Mouse (Mus musculus) ovary, postnatal 36 days (tissue): ENCODE data around the gene Tldc2.

ENCODE experiments used
- DNase-seq: peaks from one replicate; pipeline ENCODE4 v3.0.0; 2022; ENCODE audit warnings: low spot score, mixed read lengths

Tldc2 gene

GRCm38 (mm10) chr2:157078059-157078792 is 8.6 kb upstream of the Tldc2 start:
- no peak for DNase-seq

DNA sequence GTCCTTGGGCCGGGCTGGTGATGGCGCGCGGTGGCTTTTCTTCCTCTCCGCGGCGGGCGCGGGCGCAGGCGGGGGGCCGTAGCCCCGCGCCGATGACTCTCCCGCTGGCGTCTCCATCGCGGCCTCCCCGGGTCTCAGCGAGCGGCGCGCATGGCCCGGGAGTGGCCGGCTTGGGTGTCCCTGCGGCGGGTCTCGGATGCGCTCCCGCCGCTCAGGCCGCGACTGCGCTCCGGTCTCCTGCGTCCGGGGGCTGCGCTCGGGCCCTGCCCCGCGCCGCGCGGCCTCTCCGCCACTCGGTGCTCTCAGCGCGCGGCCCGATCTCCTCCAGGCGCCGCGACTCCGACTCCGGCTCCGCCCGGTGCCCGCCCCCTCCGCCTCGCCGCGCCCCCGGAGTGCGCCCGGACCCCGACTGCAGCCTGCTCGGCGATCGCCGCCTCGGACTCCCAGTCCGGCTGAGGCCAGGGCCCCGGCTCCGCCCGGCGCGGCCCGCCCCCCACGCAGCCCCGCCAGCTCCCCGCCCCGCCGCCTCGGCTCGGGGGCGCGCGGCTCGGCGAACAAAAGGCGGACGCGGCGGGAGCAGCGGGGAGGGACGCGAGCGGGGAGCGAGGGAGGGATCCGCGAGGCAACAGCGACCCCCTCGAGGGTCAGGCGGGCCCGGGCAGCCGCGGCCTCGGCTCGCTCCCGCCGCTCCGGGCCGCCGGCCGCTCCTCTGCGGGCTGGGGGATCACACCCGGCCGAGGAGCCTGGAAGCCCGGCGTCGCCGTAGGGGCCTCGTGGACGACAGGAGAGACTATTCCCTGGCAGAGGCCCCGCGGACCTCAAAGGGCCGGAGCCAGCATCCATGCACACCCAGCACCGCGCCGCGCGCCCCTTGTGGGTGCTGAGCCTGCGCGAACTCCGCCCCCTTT is 7.8 kb upstream of the Tldc2 start, which contains the start of gene Soga1:
Soga1 (minus strand) TSS at position 462 of the 908 bp plus-strand sequence.
- peak; percentile 92 for DNase-seq

DNA sequence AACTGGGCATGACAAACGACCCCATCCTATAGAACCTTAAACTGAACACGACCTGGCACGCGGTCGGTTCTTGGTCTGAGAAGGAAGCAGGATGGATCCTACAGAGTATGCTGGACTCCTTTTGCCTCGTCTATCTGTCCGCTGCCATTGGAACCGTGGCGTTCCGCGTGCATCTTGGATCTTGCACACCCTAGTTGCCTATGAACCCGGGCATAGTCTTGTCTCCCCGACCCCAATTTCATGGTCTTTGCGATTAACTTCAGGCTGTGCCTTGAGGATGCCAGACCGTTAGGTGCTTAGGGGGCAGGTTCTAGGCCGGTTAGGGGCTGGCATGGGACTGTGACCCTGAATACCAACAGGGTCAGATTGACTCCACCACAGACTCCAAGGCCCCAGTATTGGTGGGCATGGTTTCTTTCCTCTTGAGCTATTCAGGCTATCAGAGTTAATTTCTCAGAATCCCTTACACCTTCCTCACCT is 7.1 kb upstream of the Tldc2 start:
- no peak for DNase-seq

DNA sequence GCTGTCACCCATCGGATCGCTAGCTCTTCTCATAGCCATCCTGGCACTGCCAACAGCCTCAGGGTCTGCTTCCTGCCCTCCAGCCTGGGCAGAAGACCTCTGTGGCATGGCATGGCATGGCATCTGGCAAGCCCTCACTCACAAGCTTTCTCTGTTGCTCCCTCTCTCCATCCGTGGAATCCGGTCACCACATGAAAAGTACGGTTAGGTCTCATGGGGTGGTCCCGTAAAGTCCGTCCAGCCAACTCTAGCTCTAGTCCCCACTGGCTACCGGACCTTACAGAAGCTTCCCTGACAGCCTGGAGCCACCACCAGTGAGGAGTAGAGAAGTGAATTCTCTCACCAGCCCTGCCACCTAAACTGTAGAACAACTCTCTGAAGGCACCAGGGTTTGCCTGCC is 5.5 kb upstream of the Tldc2 start:
- no peak for DNase-seq

GRCm38 (mm10) chr2:157081960-157082359 is 4.9 kb upstream of the Tldc2 start:
- no peak for DNase-seq

DNA sequence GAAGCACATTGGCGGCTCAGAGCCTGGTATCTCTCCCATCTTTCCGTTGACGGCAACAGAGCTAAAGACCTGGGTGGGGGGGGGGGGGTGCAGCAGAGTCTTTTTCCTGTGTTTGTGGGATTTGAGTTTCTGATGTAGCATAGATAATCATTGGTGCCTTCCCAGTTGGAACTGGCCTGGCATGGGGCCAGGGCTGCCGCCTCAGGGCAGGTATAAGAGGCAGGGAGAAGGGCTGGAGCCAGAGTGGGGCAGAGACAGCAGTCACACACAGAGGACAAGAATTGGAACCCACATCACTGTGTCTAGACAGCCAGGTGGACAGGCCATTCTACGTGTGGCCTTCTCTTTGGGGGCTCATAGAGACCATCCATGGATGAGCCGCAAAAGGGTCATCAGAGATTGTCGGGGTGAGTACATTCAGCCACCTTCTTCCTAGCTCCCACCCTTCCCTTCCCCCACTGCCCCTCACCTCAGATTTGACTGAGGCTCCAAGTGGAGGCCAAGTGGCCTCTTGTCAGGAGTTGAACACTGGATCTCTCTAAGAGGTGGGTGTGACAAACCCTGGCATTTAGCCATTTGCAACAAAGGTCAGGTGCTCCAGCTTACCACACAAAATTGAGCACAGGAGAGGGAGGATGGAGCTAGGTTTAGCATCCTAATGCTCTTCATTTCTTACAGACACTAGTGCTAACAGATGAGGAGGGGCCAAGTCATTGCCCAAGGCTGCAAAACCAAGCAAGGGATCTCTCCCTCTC is 1.8 kb upstream of the Tldc2 start:
- DNase-seq, result no peak

DNA sequence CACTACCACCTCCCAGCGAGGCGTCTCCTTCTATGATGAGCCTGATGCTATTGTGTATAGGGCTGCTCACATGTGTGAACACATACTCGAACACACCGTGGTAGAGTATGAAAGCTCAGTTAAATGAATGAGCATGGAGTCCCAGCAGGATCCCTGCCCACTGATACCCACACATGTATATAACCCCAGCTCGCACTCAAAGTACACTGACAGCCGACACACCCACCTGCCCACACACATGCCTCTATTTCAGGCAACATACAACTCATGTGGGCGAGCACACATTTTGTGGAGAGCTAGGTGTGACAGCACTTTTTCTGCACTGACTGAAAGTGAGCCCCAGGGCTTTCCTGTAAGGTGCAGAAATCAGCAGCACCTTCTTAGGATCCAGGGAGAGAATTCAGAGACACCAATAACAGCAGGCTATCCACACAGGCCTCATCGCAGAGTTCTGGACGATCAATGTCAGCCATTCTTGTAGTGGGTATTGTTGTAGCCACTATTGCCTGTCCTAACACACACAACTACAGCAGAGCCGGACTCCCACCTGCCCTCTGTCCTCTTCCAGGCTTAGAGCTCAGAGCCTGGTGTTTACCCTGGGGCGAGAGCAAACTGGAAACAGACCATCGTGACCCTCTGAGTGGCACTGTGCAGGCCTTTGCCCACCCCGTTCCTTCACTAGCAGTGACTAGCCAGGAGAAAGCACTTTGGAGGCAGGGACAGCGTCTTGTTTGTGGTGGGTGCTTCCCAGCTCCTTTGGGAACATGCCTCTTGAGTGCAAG is 872 bp downstream of the Tldc2 start:
- no peak for DNase-seq

GRCm38 (mm10) chr2:157092024-157092423 is 5.2 kb downstream of the Tldc2 start:
- no peak for DNase-seq

GRCm38 (mm10) chr2:157095005-157095755 is 8.3 kb downstream of the Tldc2 start:
- peak; percentile 76 for DNase-seq

GRCm38 (mm10) chr2:157099532-157100318 is 12.9 kb downstream of the Tldc2 start:
- no peak for DNase-seq

- DNase-seq, result no peak
Measured at GRCm38 (mm10) chr2:157100319-157100605, 13.4 kb downstream of the Tldc2 start.

DNA sequence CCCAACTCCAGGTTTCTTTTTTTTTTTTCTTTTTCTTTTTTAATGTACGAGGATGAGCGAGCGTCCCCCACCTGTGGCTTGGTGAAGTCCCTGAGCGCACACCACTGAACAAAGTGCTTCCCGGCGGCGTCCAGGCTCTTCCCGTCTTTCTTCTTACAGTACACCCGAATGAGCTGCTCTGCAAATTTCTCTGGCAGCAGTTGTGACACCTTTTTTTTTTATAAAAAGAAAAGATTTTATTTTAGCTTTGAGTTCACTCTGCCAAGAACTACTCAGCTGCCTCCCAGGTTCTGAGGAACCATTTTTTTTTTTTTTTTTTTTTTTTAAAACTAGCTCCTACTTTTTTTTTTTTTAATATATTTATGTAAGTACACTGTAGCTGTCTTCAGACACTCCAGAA is 14.8 kb downstream of the Tldc2 start:
- no peak for DNase-seq

- no peak for DNase-seq
Measured at GRCm38 (mm10) chr2:157102256-157102655, 15.4 kb downstream of the Tldc2 start.

DNA sequence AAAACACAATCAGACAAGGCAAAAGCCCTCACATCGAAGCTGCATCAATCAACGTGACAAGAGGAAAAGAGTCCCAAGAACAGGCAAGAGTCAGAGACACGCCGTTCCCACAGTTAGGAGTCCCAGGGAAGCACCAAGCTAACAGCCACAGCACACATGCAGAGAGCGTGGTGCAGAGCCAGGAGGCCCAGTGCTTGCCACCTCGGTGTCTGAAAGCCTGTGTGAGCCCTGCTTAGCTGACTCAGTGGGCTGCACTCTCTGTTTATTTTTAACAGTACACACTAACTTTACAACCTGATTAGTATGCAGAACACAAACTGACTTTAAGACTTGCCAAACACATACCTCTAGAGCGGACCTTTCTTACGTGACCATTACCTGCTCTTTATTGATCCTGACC is 17.6 kb downstream of the Tldc2 start:
- DNase-seq, result no peak

GRCm38 (mm10) chr2:157108236-157108635 is 21.4 kb downstream of the Tldc2 start:
- DNase-seq, result no peak

DNA sequence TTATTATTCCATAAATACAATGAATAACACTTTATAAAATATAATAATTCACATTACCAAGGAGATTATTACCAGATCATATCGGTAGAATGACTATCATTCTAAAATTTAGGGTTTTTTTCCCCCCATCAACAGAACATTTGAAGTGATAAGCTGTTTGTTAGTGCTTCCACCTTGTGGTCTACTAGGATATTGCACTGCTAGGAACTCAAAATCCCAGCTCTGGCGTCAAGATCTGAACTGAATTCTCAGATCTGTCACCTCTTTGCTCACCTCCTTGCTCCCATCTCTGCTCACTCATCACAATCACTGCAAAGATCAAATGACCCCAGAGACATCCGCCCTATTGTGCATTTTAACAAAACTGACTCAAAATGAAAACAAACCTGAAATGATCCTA is 30.1 kb downstream of the Tldc2 start:
- DNase-seq, result no peak

DNA sequence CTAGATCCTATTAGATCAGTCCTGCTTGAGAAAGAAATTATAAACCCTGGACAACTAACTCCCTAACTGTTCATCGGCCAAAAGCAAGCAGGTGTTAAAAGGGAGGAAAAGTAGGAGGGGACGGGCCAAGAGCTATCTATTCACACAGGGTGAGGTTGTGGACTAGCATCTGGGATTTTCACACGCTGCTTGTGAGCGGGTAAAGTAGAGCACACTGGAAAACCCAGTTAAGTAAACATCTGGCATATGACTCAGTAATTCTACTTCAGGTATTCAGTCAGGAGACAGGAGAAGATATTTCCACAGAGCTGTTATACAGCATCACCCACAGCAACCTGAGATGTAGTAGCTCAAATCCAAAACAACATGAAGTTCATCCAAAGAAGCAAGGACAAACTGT is 31.7 kb downstream of the Tldc2 start:
- DNase-seq, result no peak

- no peak for DNase-seq
Measured at GRCm38 (mm10) chr2:157119075-157119474, 32.2 kb downstream of the Tldc2 start.

- no peak for DNase-seq
Measured at GRCm38 (mm10) chr2:157121766-157122165, 34.9 kb downstream of the Tldc2 start.

DNA sequence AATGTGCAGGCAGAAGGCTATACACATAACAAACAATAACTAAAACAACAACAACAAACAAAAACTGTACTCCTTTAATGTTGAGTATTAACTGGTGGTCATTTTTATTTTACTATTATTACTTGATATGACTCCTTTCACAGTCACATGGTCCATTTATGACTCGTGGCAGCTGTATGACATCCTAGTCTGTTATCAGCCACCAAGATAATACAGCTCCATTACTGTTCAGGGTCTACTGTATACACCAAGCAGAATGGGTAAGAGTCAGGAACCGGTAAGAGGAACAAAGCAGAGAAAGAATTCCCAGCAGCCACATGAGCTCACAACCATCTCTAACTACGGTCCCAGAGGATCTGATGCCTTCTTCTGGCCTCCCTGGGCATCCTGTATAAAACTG is 38.4 kb downstream of the Tldc2 start:
- no peak for DNase-seq
